Mouse (Mus musculus) thymus, postnatal 4 days (tissue): ENCODE measurements at regions not wholly inside any gene's neighbourhood (a gene's known extent, or its start where the extent isn't known, plus 50 kb on each side); places are given as distances from the start of the nearest gene placed in this dataset.

Source experiments
- DNase-seq: peaks from one replicate; pipeline ENCODE4 v3.0.0; 2021

DNA sequence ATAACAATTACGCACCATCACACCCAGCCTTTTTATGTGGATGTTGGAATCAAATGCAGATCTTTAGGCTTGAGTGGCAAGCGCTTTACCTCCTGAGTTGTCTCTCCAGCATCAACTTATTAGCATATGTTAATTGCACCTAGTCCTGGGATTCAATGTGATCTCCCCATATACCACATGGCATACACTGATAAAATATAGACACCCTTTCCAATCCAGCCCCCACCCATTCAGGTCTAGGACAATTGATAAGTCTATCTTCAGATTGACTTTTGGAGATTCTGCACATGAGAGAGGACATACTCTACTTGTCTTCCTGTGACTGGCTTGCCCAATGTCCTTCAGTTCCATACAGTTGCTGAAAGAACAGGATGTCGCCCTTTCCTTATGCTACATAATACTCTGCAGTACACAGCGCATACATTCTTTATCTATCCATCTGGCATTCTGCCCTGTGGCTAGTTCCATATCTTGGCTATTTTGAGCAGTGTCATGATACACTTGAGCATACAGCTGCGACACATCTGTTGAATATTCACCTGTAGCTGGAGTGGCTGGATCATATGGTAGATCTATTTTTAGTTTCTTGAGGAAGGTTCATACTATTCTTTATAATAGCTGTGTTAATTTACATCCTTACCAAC is 120.3 kb downstream of the Gsdmc2 start:
- no peak for DNase-seq

GRCm38 (mm10) chr15:63722991-63723390 is 122.0 kb downstream of the Gsdmc2 start:
- no peak for DNase-seq

DNA sequence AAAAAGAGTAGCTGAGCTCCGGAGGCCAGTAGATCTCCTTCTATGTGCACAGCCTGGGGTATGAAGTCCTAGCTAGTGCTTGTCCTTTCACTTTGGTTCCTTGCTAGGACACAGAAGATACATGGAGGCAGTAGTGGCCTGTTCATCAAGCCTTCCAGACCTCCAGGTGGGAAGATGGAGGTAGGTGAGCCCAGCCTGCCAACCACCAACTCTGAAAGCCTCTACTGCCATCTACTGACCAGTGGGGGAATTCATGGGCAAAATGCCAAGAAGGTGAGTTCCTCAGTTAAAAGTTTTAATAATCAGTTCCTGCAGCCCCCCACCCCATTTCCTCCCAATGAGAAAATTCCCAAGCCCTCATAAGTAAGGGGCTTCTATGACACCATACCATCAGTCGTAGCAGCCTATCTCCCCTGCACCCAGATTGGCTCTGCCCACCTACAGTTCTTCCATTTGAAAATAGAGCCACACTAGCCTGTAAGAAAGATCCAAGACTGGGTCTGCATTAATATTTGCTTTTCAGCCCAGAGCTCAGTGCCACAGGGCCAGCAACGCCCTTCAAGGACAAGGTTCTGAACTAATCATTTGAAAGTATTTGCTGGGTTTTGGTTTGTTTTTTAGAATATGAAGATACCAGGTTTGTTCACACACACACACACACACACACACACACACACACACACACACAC is 123.2 kb downstream of the Gsdmc2 start:
- DNase-seq, result peak; percentile 75

- DNase-seq, result no peak
Observed at GRCm38 (mm10) chr15:63717812-63718211, 127.2 kb downstream of the Gsdmc2 start.

- DNase-seq, result no peak
Observed at GRCm38 (mm10) chr15:63713697-63714096, 131.3 kb downstream of the Gsdmc2 start.

GRCm38 (mm10) chr15:63710381-63710780 is 134.6 kb downstream of the Gsdmc2 start:
- no peak for DNase-seq

GRCm38 (mm10) chr15:63709270-63709933 is 135.6 kb downstream of the Gsdmc2 start:
- no peak for DNase-seq

DNA sequence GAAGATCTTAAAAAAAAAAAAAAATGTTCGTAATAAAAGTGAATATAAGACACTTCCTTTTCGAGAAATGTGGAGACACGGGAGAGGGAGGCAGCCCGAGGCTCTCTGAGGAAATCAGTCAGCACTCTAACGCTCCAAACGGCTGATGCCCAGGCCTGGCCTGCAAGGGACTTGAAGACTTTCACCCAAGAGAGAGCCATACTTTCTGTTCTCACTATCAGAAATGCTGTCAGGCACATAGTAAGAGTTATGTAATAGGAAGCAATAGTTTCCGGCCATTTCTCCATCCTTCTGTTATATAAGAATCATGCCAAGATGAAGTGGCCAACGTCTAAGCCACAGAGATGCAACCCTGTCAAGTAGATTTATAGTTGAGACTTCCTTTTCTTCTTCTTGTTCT is 140.3 kb downstream of the Gsdmc2 start:
- DNase-seq, result no peak

DNA sequence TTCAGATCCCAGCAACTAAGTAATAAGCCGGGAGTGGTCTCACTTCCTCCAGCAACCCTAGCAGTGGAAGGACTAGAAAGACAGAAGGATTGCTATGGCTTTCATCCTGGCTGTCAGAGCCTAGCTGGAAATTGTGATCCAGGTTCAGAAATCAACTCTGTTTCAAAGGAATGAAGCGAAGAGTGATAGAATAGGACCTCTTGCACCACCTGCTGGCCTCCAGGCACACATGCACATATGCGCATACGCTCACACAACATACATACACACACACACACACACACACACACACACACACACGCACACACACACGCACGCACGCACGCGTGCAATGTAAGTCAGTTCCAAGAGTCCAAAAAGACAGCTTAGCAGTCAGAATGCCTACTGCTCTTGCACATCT is 147.1 kb downstream of the Gsdmc2 start:
- peak; percentile 22 for DNase-seq

GRCm38 (mm10) chr15:63694150-63694549 is 150.8 kb downstream of the Gsdmc2 start:
- DNase-seq, result no peak

- no peak for DNase-seq
Observed at GRCm38 (mm10) chr15:63693561-63693960, 151.4 kb downstream of the Gsdmc2 start.

DNA sequence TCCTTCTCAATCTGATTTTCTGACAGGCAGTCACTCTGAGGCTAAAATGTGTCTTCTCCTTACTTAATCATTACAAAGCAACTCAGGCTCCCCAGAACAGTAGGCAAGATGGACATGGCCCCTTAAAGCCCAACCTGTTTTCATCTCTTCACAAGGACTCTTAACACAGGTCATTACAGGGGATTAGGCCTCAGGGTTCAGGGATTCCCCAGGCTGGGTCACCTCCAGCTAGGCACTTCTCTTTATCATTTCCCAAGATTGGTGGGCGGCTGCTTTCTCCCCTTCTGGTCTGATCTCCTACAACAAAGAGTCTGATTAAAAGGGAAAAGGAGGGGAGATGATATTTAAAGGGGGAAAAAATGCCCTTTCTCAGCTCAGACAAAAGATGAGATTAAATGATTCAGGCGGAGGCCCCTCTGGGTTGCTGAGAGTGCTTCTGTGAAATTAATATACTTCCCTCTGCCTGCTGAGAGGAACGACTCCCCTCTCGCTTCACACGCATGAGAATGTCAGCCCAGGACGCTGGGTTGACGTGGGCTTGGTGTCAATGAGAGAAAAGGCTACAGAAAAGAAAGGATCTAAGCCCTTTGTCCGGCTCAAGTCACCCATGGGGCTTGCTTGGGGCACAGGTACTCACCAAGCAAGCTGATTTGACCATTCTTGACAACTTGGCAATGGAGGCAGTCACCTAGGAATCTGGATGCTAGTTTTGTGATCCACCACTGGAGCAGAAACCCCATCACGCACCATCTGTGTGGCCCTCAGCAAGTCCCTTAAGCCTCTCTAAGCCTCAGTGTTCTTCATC is 152.3 kb downstream of the Gsdmc2 start:
- no peak for DNase-seq

DNA sequence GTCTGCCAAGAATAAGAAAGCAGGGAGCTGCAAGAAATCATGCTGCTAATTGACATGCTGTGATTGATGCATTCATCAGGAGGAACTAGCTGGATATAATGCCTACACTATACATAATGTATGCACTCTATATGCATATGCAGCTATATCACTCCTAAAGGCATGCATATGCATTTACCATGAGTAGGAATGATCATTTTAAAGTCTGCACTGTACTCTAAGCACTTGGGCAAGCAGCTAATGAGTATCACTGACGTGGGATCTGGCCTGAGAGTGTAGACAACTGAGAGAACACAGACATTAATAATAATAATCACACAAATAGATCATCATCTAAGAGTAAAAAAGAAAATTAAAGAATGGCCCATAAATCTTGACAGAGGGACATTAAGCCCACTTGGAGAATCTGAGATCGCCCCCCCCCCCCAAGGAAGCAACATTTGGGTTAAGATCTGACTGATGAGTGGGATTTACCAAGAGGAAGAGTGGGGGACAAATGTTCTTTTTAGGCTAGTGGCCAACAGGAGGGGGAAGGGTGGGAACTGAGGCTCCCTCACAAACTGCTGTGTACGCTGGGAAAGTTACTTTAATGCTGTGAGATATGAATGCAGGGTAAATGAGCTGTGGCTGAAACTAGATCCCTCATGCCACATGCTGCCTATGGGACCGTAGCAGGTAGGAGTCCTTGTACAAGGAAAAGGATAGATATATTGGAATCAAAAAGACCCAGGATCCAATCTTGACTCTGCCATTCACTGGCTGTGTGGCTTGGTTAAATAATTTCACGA is 155.0 kb downstream of the Gsdmc2 start:
- no peak for DNase-seq

- DNase-seq, result no peak
Observed at GRCm38 (mm10) chr15:63687852-63688251, 157.1 kb downstream of the Gsdmc2 start.

DNA sequence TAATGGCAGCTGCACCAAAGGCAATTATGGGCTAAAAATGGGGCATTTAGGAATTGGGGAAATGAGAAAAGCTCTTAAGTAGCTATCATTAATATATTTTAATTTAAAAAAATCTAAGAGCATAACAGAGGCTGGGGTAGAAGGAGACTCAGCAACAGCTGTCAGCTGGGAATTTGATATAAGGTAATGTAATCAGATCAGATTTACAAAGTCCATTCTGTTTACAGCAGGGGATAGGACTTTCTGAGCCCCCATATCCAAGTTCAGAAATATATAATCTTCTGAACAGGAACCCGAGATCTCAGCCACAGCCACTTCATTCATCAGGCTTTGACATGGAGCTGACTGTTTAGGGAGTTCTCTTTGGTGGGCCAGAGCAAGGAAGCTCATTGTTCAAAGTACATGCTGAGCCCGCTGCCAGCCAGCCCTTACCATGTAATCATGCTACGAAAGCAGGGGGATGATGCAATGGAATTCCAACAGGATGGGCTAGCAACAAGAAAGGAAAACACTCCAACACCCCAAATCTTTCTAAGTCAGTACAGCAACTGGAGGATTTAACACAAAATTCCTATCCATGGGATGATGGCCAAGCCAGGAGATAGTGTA is 157.9 kb downstream of the Gsdmc2 start:
- DNase-seq, result no peak

GRCm38 (mm10) chr15:63679984-63680925 is 164.7 kb downstream of the Gsdmc2 start:
- DNase-seq, result no peak

GRCm38 (mm10) chr15:63678921-63679320 is 166.1 kb downstream of the Gsdmc2 start:
- no peak for DNase-seq

GRCm38 (mm10) chr15:63675491-63676036 is 169.4 kb downstream of the Gsdmc2 start:
- no peak for DNase-seq

- DNase-seq, result no peak
Observed at GRCm38 (mm10) chr15:63674404-63674803, 170.6 kb downstream of the Gsdmc2 start.

- no peak for DNase-seq
Observed at GRCm38 (mm10) chr15:63671081-63671480, 173.9 kb downstream of the Gsdmc2 start.

- no peak for DNase-seq
Observed at GRCm38 (mm10) chr15:63670561-63670960, 174.4 kb downstream of the Gsdmc2 start.
